Mouse (Mus musculus) midbrain, embryonic 10.5 days (tissue): ENCODE results near the gene Tmod4. TPM values are rescaled to one million over a fixed set of nuclear protein-coding genes. Genes with fewer than 3 reads are reported as not detected.

Experiments
- DNase-seq: peaks from one replicate; pipeline ENCODE4 v3.0.0-alpha.2; 2017; ENCODE audit warnings: low spot score
- H3K27ac ChIP-seq: fragments of 300-500 bp; sonication (generic); replicated peaks from 2 replicates; pipeline ENCODE4 v1.5.1; 2016; ENCODE audit warnings: mild to moderate bottlenecking
- H3K27me3 ChIP-seq: fragments of 300-500 bp; sonication (generic); 2 replicates; pipeline ENCODE4 v1.6.1; 2016; ENCODE audit warnings: low read depth, mild to moderate bottlenecking; ENCODE audit not compliant: poor library complexity, severe bottlenecking
- H3K36me3 ChIP-seq: fragments of 300-500 bp; sonication (generic); 2 replicates; pipeline ENCODE4 v1.6.1; 2016; ENCODE audit warnings: mild to moderate bottlenecking, moderate library complexity
- H3K4me1 ChIP-seq: fragments of 300-500 bp; sonication (generic); 2 replicates; pipeline ENCODE4 v1.6.1; 2016
- H3K4me3 ChIP-seq: fragments of 300-500 bp; sonication (generic); 2 replicates; pipeline ENCODE4 v1.5.1; 2016; ENCODE audit warnings: mild to moderate bottlenecking, moderate library complexity
- H3K9me3 ChIP-seq: fragments of 300-500 bp; sonication (generic); replicated peaks from 2 replicates; pipeline ENCODE4 v1.6.1; 2016; ENCODE audit warnings: mild to moderate bottlenecking
- WGBS: fragments of 180-500 bp; shearing (Covaris S2); methylation state at CpG from one replicate; pipeline ENCODE4 v1.1.7; 2016; 5-methylcytosine and 5-hydroxymethylcytosine counted together
- polyA plus RNA-seq: library from polyadenylated mRNA; unstranded; fragments of >200 nt; fragmentation: Nextera tagmentation; extraction: Ambion mirVana; gene quantifications from 2 replicates; pipeline ENCODE4 v1.2.1, GENCODE M21; 2016

Tmod4 gene
- polyA plus RNA-seq, 1 experiment from 2014 or later, result 0.88 TPM

DNA sequence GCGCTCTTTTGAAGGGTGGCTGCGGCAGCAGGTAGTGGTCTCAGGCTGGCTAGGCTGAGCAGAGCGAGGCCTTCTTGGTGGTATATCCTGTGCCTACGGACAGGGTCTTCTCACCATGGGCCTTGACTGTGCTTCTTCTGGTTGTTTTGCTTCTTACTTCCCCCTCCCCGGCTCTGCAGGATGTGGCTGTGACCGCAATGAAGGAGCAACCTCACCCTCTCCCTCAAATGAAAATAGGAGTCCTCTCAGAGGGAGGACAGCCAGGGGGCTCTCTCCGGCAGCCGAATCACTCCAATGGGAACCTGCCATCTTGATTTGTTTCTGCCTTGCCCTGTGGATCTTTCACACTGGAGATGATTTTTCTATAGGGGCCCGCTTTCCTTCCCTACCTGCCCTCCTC is 17.2 kb downstream of the Tmod4 start:
- H3K4me3 ChIP-seq, result no peak overlapping the region
- H3K36me3 ChIP-seq, result peaks cover 25% of the 10 kb centered on the region
- H3K27me3 ChIP-seq, result no peaks in the 10 kb centered on the region
- WGBS, result 95% methylated on average over 9 of the region's 9 CpGs
- no peaks in the 10 kb centered on the region for H3K9me3 ChIP-seq
- DNase-seq, result no peak
- no peak overlapping the region for H3K27ac ChIP-seq
- H3K4me1 ChIP-seq, result 0 out of 2 replicates have a peak, but pooled peaks cover under 1% of the 10 kb centered on the region

- H3K9me3 ChIP-seq, result no peaks in the 10 kb centered on the region
- peaks cover 25% of the 10 kb centered on the region for H3K36me3 ChIP-seq
- H3K27ac ChIP-seq, result no peak within 1 kb of the TSS
- H3K27me3 ChIP-seq, result no peaks in the 10 kb centered on the region
- H3K4me1 ChIP-seq, result no peaks in the 10 kb centered on the region
- H3K4me3 ChIP-seq, result no peak within 1 kb of the TSS
- 82% methylated on average over 10 of the region's 10 CpGs for WGBS
- DNase-seq, result no peak
These were observed 17.8 kb downstream of the Tmod4 start, which contains the start of gene Tnfaip8l2 for GRCm38 (mm10) chr3:95141952-95142616. Gene Tnfaip8l2 (minus strand): TSS chr3:95142360.

DNA sequence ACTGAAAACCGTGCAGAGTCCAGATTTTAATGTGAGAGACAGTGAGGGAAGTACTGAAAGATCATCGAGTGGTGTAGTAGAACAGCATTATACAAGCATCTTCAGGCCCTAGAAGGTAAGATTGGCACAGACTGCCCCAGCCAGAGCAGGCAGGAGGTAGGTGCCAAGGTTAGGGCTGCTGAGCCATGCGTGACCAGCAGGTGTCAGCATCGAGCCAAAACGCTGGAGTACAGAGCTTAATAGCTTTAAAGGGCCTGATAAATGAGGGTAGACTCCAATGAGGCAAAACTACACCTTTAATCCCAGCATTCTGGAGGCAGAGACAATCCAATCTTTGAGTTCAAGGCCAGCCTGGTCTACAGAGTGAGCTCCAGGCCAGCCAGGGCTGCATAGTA is 18.3 kb downstream of the Tmod4 start:
- Histone ChIP-seq H3K27ac (no peak overlapping the region), H3K27me3 (no peaks in the 10 kb centered on the region), H3K4me3 (no peak overlapping the region), H3K9me3 (no peaks in the 10 kb centered on the region), H3K4me1 (no peaks in the 10 kb centered on the region), H3K36me3 (peaks cover 25% of the 10 kb centered on the region)
- WGBS, result 9% methylated on average over 5 of the region's 5 CpGs
- DNase-seq, result peak; percentile 81

DNA sequence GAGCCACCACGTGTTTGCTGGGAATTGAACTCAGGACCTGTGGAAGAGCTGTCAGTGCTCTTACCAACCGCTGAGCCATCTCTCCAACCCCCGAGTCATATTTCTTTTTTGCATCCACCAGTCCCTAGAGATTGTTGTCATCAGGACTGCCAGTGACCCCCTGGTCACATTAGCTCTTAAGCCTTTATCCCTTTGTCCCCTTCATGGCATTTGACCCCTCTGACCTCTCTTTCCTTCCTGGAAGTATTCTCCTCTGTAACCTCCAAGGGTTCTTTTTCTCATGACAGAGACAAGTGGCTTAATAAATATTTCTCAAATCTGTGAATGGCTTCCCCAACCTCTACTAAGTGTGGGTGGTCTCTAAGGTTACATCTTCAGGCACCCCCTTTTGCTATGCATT is 23.6 kb downstream of the Tmod4 start:
- 60% methylated on average over 3 of the region's 3 CpGs for WGBS
- Histone ChIP-seq H3K36me3 (no peaks in the 10 kb centered on the region), H3K27ac (no peak overlapping the region), H3K9me3 (no peaks in the 10 kb centered on the region), H3K4me3 (no peak overlapping the region), H3K27me3 (no peaks in the 10 kb centered on the region), H3K4me1 (peaks cover 8% of the 10 kb centered on the region)
- no peak for DNase-seq

DNA sequence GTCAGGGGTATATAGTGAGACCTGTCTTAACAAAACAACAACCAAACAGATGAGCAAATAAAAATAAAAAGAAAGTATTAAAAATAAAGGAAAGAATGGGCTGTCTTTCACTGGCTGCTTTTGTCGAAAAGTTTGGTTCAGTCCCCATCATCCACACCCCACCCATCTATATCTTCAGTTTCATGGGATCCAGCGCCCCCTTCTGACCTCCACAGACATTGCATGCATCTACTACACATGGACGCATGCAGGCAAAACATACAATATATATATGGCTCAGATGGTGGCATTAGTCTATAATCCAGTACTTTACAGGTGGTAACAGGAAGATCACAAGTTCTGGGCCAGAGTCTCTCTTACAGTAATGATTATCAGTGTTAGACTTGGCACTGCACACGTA is 29.6 kb downstream of the Tmod4 start:
- no peak overlapping the region for H3K4me3 ChIP-seq
- no peak overlapping the region for H3K27ac ChIP-seq
- no peak for DNase-seq
- H3K4me1 ChIP-seq, result no peaks in the 10 kb centered on the region
- H3K9me3 ChIP-seq, result no peaks in the 10 kb centered on the region
- 55% methylated on average over 4 of the region's 4 CpGs for WGBS
- H3K36me3 ChIP-seq, result no peaks in the 10 kb centered on the region
- H3K27me3 ChIP-seq, result peaks cover 13% of the 10 kb centered on the region

GRCm38 (mm10) chr3:95159511-95159986 is 35.3 kb downstream of the Tmod4 start:
- H3K27ac ChIP-seq, result peak overlapping the region; percentile 89
- H3K27me3 ChIP-seq, result peaks cover 44% of the 10 kb centered on the region
- WGBS, result 10% methylated on average over 8 of the region's 8 CpGs
- H3K4me3 ChIP-seq, result peak overlapping the region; percentile 84
- peak; percentile 26 for DNase-seq
- H3K4me1 ChIP-seq, result peaks cover 50% of the 10 kb centered on the region
- H3K36me3 ChIP-seq, result peaks cover 6% of the 10 kb centered on the region
- H3K9me3 ChIP-seq, result no peaks in the 10 kb centered on the region

- H3K36me3 ChIP-seq, result peaks cover 14% of the 10 kb centered on the region
- WGBS, result under 1% methylated on average over 66 of the region's 66 CpGs
- no peaks in the 10 kb centered on the region for H3K9me3 ChIP-seq
- H3K4me3 ChIP-seq, result peak within 1 kb of the TSS; percentile 84
- peaks cover 44% of the 10 kb centered on the region for H3K27me3 ChIP-seq
- peaks cover 50% of the 10 kb centered on the region for H3K4me1 ChIP-seq
- peak within 1 kb of the TSS; percentile 89 for H3K27ac ChIP-seq
- peak; percentile 90 for DNase-seq
These were observed 36.0 kb downstream of the Tmod4 start, which contains the start of gene Sema6c for GRCm38 (mm10) chr3:95159987-95160963. Gene Sema6c (plus strand): TSS chr3:95160457.

GRCm38 (mm10) chr3:95161041-95161551 is 36.8 kb downstream of the Tmod4 start:
- Histone ChIP-seq H3K36me3 (peaks cover 22% of the 10 kb centered on the region), H3K9me3 (no peaks in the 10 kb centered on the region), H3K4me3 (peak overlapping the region; percentile 84), H3K27me3 (peaks cover 44% of the 10 kb centered on the region), H3K4me1 (peaks cover 50% of the 10 kb centered on the region), H3K27ac (peak overlapping the region; percentile 89)
- under 1% methylated on average over 30 of the region's 30 CpGs for WGBS
- DNase-seq, result peak; percentile 50

- peak overlapping the region; percentile 89 for H3K27ac ChIP-seq
- H3K4me3 ChIP-seq, result peak overlapping the region; percentile 84
- DNase-seq, result no peak
- H3K36me3 ChIP-seq, result peaks cover 29% of the 10 kb centered on the region
- no peaks in the 10 kb centered on the region for H3K9me3 ChIP-seq
- 7% methylated on average over 9 of the region's 9 CpGs for WGBS
- H3K27me3 ChIP-seq, result peaks cover 44% of the 10 kb centered on the region
- peaks cover 50% of the 10 kb centered on the region for H3K4me1 ChIP-seq
These were observed 37.5 kb downstream of the Tmod4 start for GRCm38 (mm10) chr3:95161618-95162344.

DNA sequence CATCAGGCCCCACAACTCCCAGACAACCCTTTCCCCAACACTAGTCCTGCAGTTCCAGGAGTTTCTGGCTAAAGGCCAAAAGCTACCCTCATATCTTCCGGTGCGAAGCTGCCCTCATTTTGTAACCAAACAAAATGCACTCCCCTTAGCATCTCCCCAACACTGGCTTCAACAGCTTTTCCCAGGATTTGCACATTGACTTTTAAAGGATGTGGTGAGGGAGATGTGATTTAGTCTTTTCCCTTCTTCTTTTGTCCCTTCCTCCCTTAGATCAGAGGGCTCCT is 38.0 kb downstream of the Tmod4 start:
- WGBS, result 39% methylated on average over 2 of the region's 2 CpGs
- Histone ChIP-seq H3K4me1 (peaks cover 50% of the 10 kb centered on the region), H3K4me3 (peak overlapping the region; percentile 84), H3K36me3 (peaks cover 34% of the 10 kb centered on the region), H3K27me3 (peaks cover 44% of the 10 kb centered on the region), H3K9me3 (no peaks in the 10 kb centered on the region), H3K27ac (peak overlapping the region; percentile 89; the same call in 1 of the 2 replicates)
- DNase-seq, result no peak

- peaks cover 41% of the 10 kb centered on the region for H3K27me3 ChIP-seq
- H3K36me3 ChIP-seq, result peaks cover 47% of the 10 kb centered on the region
- no peak overlapping the region; the same call in 1 of the 2 replicates for H3K27ac ChIP-seq
- peaks cover 50% of the 10 kb centered on the region for H3K4me1 ChIP-seq
- H3K4me3 ChIP-seq, result peak overlapping the region; percentile 84; the same call in 1 of the 2 replicates
- DNase-seq, result no peak
- no peaks in the 10 kb centered on the region for H3K9me3 ChIP-seq
- WGBS, result 72% methylated on average over 11 of the region's 11 CpGs
These were observed 39.4 kb downstream of the Tmod4 start for GRCm38 (mm10) chr3:95163419-95164255.
